Mouse (Mus musculus): ENCODE results near the gene Stard9. TPM values are rescaled to one million over a fixed set of nuclear protein-coding genes. Genes with fewer than 3 reads are reported as not detected.

Gene Stard9
- total and polyA plus RNA-seq, 3 experiments, result 0.23 to 0.81 (median 0.76) TPM

DNA sequence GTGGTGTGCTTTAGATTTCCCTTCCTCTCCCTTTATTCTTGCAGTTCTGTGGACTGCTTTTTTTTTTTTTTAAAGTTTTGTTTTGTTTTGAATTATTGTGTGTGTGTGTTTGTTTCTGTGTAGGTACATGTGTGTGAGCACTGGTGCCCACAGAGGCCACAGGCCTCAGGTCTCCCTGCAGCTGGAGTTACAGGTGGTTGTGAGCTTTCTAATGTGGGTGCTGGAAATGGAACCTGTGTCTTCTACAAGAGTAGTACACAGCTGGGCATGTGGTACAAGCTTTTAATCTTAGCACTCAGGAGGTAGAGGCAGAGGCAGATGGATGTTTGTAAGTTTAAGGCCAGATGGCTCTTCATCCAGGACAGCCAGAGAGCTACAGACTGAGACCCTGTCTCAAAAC, 78.1 kb downstream of the Stard9 start:
- no peak overlapping the region for H3K27ac ChIP-seq (ENCODE audit: insufficient read depth, low read depth)
- no peaks in the 10 kb centered on the region for H3K9me3 ChIP-seq (replicated peaks; ENCODE audit: low read length)
- DNase-seq (ENCODE audit: extremely low read depth), result no peak
- TF ChIP-seq JUN (IDR thresholded peaks at IDR 0.05; ENCODE audit: insufficient read depth, low read depth, low read length) (no peak), CHD2 (IDR thresholded peaks at IDR 0.05; ENCODE audit: low read length) (no peak), CHD1 (IDR thresholded peaks at IDR 0.05; ENCODE audit: low read depth, low read length) (no peak), ELF1 (IDR thresholded peaks at IDR 0.05; ENCODE audit: low read depth, low read length) (no peak), E2F4 (IDR thresholded peaks at IDR 0.05; ENCODE audit: insufficient replicate concordance, low read depth, low read length) (no peak), POLR2AphosphoS2 (IDR thresholded peaks at IDR 0.05; ENCODE audit: low read depth, low read length) (no peak), UBTF (IDR thresholded peaks at IDR 0.05; ENCODE audit: low read depth, low read length) (no peak), CTCF (conservative IDR thresholded peaks at IDR 0.05 in 1 of 2, IDR thresholded peaks at IDR 0.05 in 1 of 2; ENCODE audit: low read depth in 2 of 2, low read length in 2 of 2) (no peak), JUND (conservative IDR thresholded peaks at IDR 0.05; ENCODE audit: low read depth, low read length) (no peak), ZMIZ1 (IDR thresholded peaks at IDR 0.05; ENCODE audit: low read depth, low read length) (no peak), USF2 (conservative IDR thresholded peaks at IDR 0.05; ENCODE audit: low read depth, low read length) (no peak)
- no peaks in the 10 kb centered on the region for H3K27me3 ChIP-seq (replicated peaks)
- H3K4me1 ChIP-seq (ENCODE audit: control insufficient read depth in 1 of 2, insufficient read depth in 2 of 2), result peaks cover 0 to 7% of the 10 kb centered on the region in 2 experiments; a peak in 1 of 4 replicates
- H3K36me3 ChIP-seq (replicated peaks in 1 of 2; ENCODE audit: control insufficient read depth in 1 of 2, insufficient read depth in 1 of 2, low read length in 1 of 2), result peaks cover 0 to 23% of the 10 kb centered on the region in 2 experiments
- in situ Hi-C loops (cut with MboI; ENCODE audit: low pct_ligation_motif_present, low pct_unique_long_range_greater_than_20kb, low sequenced_read_pairs) (no loop called here), dilution Hi-C loops (cut with MboI; ENCODE audit: extremely low pct_ligation_motif_present, extremely low pct_unique_long_range_greater_than_20kb, low sequenced_read_pairs) (no loop called here)
- no peak overlapping the region for H3K4me3 ChIP-seq (replicated peaks in 1 of 3; ENCODE audit: low read depth in 2 of 3, low read length in 2 of 3, poor library complexity in 1 of 3)
- no peak overlapping the region for H3K4me2 ChIP-seq (ENCODE audit: insufficient read depth, low read depth, poor library complexity, severe bottlenecking)
- H3K79me2 ChIP-seq (replicated peaks; ENCODE audit: control insufficient read depth, extremely low read depth, insufficient read depth, poor library complexity, severe bottlenecking), result no peaks in the 10 kb centered on the region
- H3K9ac ChIP-seq (ENCODE audit: insufficient read depth, low read depth), result no peak overlapping the region

DNA sequence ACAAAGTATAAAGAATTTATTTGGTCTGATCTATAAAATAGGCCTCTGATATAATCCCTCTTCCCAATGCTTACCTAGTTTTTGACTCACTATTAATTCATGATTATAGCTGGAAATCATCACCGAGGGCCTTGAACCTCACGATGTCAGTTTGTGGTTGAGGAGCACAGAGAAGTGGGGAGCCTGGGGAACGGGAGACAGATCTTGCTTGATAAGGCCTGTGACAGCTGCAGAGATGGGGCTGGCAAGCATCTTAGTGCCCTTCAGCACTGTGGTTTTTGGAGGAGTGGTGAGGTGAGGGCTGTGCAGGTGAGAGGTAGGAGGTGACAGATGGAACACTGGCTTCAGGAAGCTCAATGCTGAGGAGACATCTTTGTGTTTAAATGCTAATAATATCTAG, 81.2 kb downstream of the Stard9 start:
- H3K36me3 ChIP-seq (replicated peaks in 1 of 2; ENCODE audit: control insufficient read depth in 1 of 2, insufficient read depth in 1 of 2, low read length in 1 of 2), result peaks cover 17 to 54% of the 10 kb centered on the region in 2 experiments
- no peaks in the 10 kb centered on the region for H3K79me2 ChIP-seq (replicated peaks; ENCODE audit: control insufficient read depth, extremely low read depth, insufficient read depth, poor library complexity, severe bottlenecking)
- H3K4me1 ChIP-seq (ENCODE audit: control insufficient read depth in 1 of 2, insufficient read depth in 2 of 2), result peaks cover 0 to 7% of the 10 kb centered on the region in 2 experiments; a peak in 1 of 4 replicates
- H3K9ac ChIP-seq (ENCODE audit: insufficient read depth, low read depth), result no peak overlapping the region
- no peak for TF ChIP-seq USF2 (conservative IDR thresholded peaks at IDR 0.05; ENCODE audit: low read depth, low read length)
- no peak for TF ChIP-seq MEF2A (IDR thresholded peaks at IDR 0.05; ENCODE audit: borderline replicate concordance, low read depth, low read length)
- no peak for TF ChIP-seq SMC3 (IDR thresholded peaks at IDR 0.05; ENCODE audit: low read depth, low read length)
- no peak for TF ChIP-seq GABPA (IDR thresholded peaks at IDR 0.05; ENCODE audit: insufficient replicate concordance, low read depth, low read length)
- no peak for TF ChIP-seq BHLHE40 (IDR thresholded peaks at IDR 0.05; ENCODE audit: low read depth, low read length)
- no peak for TF ChIP-seq NRF1 (IDR thresholded peaks at IDR 0.05; ENCODE audit: low read depth, low read length)
- no peak for TF ChIP-seq SIN3A (IDR thresholded peaks at IDR 0.05; ENCODE audit: low read length)
- no peak for TF ChIP-seq MAFK (IDR thresholded peaks at IDR 0.05; ENCODE audit: insufficient replicate concordance, low read length)
- no peak for TF ChIP-seq MAX (IDR thresholded peaks at IDR 0.05; ENCODE audit: low read length)
- TF ChIP-seq EP300 (IDR thresholded peaks at IDR 0.05; ENCODE audit: low read length), result no peak
- TF ChIP-seq TBP (conservative IDR thresholded peaks at IDR 0.05; ENCODE audit: low read depth, low read length), result no peak
- no peak for TF ChIP-seq USF1 (IDR thresholded peaks at IDR 0.05; ENCODE audit: low read depth, low read length)
- no peak for TF ChIP-seq CHD1 (IDR thresholded peaks at IDR 0.05; ENCODE audit: low read depth, low read length)
- H3K27me3 ChIP-seq (replicated peaks), result no peaks in the 10 kb centered on the region
- no peak overlapping the region for H3K4me3 ChIP-seq (replicated peaks in 1 of 3; ENCODE audit: low read depth in 2 of 3, low read length in 2 of 3, poor library complexity in 1 of 3)
- H3K4me2 ChIP-seq (ENCODE audit: insufficient read depth, low read depth, poor library complexity, severe bottlenecking), result no peak overlapping the region
- in situ Hi-C loops (cut with MboI; ENCODE audit: low pct_ligation_motif_present, low pct_unique_long_range_greater_than_20kb, low sequenced_read_pairs) (no loop called here), dilution Hi-C loops (cut with MboI; ENCODE audit: extremely low pct_ligation_motif_present, extremely low pct_unique_long_range_greater_than_20kb, low sequenced_read_pairs) (no loop called here)
- DNase-seq (ENCODE audit: extremely low read depth), result no peak
- H3K9me3 ChIP-seq (replicated peaks; ENCODE audit: low read length), result no peaks in the 10 kb centered on the region
- H3K27ac ChIP-seq (ENCODE audit: insufficient read depth, low read depth), result no peak overlapping the region
